Mouse (Mus musculus): ENCODE results near the gene Trnau1ap. TPM values are rescaled to one million over a fixed set of nuclear protein-coding genes. Genes with fewer than 3 reads are reported as not detected.

Trnau1ap gene
- 75.8 and 77.0 TPM in 2 replicates for polyA plus RNA-seq (2015; fragmentation: Nextera tagmentation; extraction: Ambion mirVana)

- Histone ChIP-seq H3K4me1 (ENCODE audit: insufficient read depth, low read length) (peaks cover 14% of the 10 kb centered on the region), H3K27me3 (ENCODE audit: insufficient read depth, low read length) (no peaks in the 10 kb centered on the region), H3K27ac (ENCODE audit: low read length) (peak within 1 kb of the TSS; percentile 93), H3K4me2 (replicated peaks; ENCODE audit: low read depth, low read length) (peak within 1 kb of the TSS; percentile 80), H3K9me3 (ENCODE audit: low read length) (no peaks in the 10 kb centered on the region), H3K4me3 (ENCODE audit: low read length) (peak within 1 kb of the TSS; percentile 80), H3K9ac (replicated peaks; ENCODE audit: low read length) (peak within 1 kb of the TSS; percentile 93), H3K36me3 (ENCODE audit: insufficient read depth, low read length) (peaks cover 38% of the 10 kb centered on the region)
- peak; percentile 97 for ATAC-seq (ENCODE audit: low FRiP score, low TSS enrichment)
- under 1% methylated on average over 52 of the region's 52 CpGs for WGBS
Measured at GRCm38 (mm10) chr4:132329115-132329834, at the start of gene Trnau1ap. TSS of gene Trnau1ap (minus strand) at chr4:132329538.

- ATAC-seq (ENCODE audit: low FRiP score, low TSS enrichment), result no peak
- Histone ChIP-seq H3K4me3 (ENCODE audit: low read length) (no peak overlapping the region), H3K27ac (ENCODE audit: low read length) (no peak overlapping the region), H3K9me3 (ENCODE audit: low read length) (no peaks in the 10 kb centered on the region), H3K36me3 (ENCODE audit: insufficient read depth, low read length) (peaks cover 51% of the 10 kb centered on the region), H3K9ac (replicated peaks; ENCODE audit: low read length) (no peak overlapping the region), H3K27me3 (ENCODE audit: insufficient read depth, low read length) (no peaks in the 10 kb centered on the region), H3K4me2 (replicated peaks; ENCODE audit: low read depth, low read length) (no peak overlapping the region), H3K4me1 (ENCODE audit: insufficient read depth, low read length) (no peaks in the 10 kb centered on the region)
- WGBS, result 95% methylated on average over 1 of the region's 1 CpGs
Measured at GRCm38 (mm10) chr4:132373820-132374219, 44.5 kb upstream of the Trnau1ap start.

GRCm38 (mm10) chr4:132369953-132370750 lies 40.8 kb upstream of the Trnau1ap start:
- no peaks in the 10 kb centered on the region for H3K9me3 ChIP-seq (ENCODE audit: low read length)
- H3K27ac ChIP-seq (ENCODE audit: low read length), result no peak overlapping the region
- peaks cover 53% of the 10 kb centered on the region for H3K36me3 ChIP-seq (ENCODE audit: insufficient read depth, low read length)
- H3K4me2 ChIP-seq (replicated peaks; ENCODE audit: low read depth, low read length), result no peak overlapping the region
- H3K4me3 ChIP-seq (ENCODE audit: low read length), result no peak overlapping the region
- ATAC-seq (ENCODE audit: low FRiP score, low TSS enrichment), result no peak
- H3K27me3 ChIP-seq (ENCODE audit: insufficient read depth, low read length), result no peaks in the 10 kb centered on the region
- peaks cover 3% of the 10 kb centered on the region; the same call in 1 of the 2 replicates for H3K4me1 ChIP-seq (ENCODE audit: insufficient read depth, low read length)
- WGBS, result 73% methylated on average over 8 of the region's 8 CpGs
- no peak overlapping the region for H3K9ac ChIP-seq (replicated peaks; ENCODE audit: low read length)

- Histone ChIP-seq H3K27me3 (ENCODE audit: insufficient read depth, low read length) (no peaks in the 10 kb centered on the region), H3K9ac (replicated peaks; ENCODE audit: low read length) (no peak overlapping the region), H3K4me1 (ENCODE audit: insufficient read depth, low read length) (peaks cover 3% of the 10 kb centered on the region; the same call in 1 of the 2 replicates), H3K27ac (ENCODE audit: low read length) (0 out of 2 replicates have a peak overlapping the region, but pooled peaks have one; percentile 54), H3K36me3 (ENCODE audit: insufficient read depth, low read length) (peaks cover 64% of the 10 kb centered on the region), H3K4me3 (ENCODE audit: low read length) (no peak overlapping the region), H3K9me3 (ENCODE audit: low read length) (no peaks in the 10 kb centered on the region), H3K4me2 (replicated peaks; ENCODE audit: low read depth, low read length) (no peak overlapping the region)
- 60% methylated on average over 18 of the region's 18 CpGs for WGBS
- no peak; the same call in 1 of the 2 replicates for ATAC-seq (ENCODE audit: low FRiP score, low TSS enrichment)
Measured at GRCm38 (mm10) chr4:132367480-132368201, 38.3 kb upstream of the Trnau1ap start.

GRCm38 (mm10) chr4:132365450-132366060 lies 36.2 kb upstream of the Trnau1ap start:
- WGBS, result 60% methylated on average over 13 of the region's 13 CpGs
- no peak for ATAC-seq (ENCODE audit: low FRiP score, low TSS enrichment)

GRCm38 (mm10) chr4:132363487-132363886 lies 34.1 kb upstream of the Trnau1ap start:
- H3K9me3 ChIP-seq (ENCODE audit: low read length), result no peaks in the 10 kb centered on the region
- H3K27ac ChIP-seq (ENCODE audit: low read length), result no peak overlapping the region
- no peak overlapping the region for H3K4me3 ChIP-seq (ENCODE audit: low read length)
- no peak overlapping the region for H3K9ac ChIP-seq (replicated peaks; ENCODE audit: low read length)
- H3K27me3 ChIP-seq (ENCODE audit: insufficient read depth, low read length), result no peaks in the 10 kb centered on the region
- H3K4me2 ChIP-seq (replicated peaks; ENCODE audit: low read depth, low read length), result no peak overlapping the region
- peaks cover 60% of the 10 kb centered on the region for H3K36me3 ChIP-seq (ENCODE audit: insufficient read depth, low read length)
- H3K4me1 ChIP-seq (ENCODE audit: insufficient read depth, low read length), result peaks cover 3% of the 10 kb centered on the region; the same call in 1 of the 2 replicates
- whole genome bisulfite sequencing, result 96% methylated on average over 11 of the region's 11 CpGs
- no peak for ATAC-seq (ENCODE audit: low FRiP score, low TSS enrichment)

More at GRCm38 (mm10) chr4:132365450-132366060, 36.2 kb upstream of the Trnau1ap start:
- H3K4me2 ChIP-seq (replicated peaks; ENCODE audit: low read depth, low read length), result no peak overlapping the region
- H3K4me3 ChIP-seq (ENCODE audit: low read length), result no peak overlapping the region
- H3K27ac ChIP-seq (ENCODE audit: low read length), result no peak overlapping the region
- H3K9ac ChIP-seq (replicated peaks; ENCODE audit: low read length), result no peak overlapping the region
- H3K27me3 ChIP-seq (ENCODE audit: insufficient read depth, low read length), result no peaks in the 10 kb centered on the region
- H3K4me1 ChIP-seq (ENCODE audit: insufficient read depth, low read length), result peaks cover 3% of the 10 kb centered on the region; the same call in 1 of the 2 replicates
- no peaks in the 10 kb centered on the region for H3K9me3 ChIP-seq (ENCODE audit: low read length)
- peaks cover 61% of the 10 kb centered on the region for H3K36me3 ChIP-seq (ENCODE audit: insufficient read depth, low read length)

GRCm38 (mm10) chr4:132359510-132359909 lies 30.2 kb upstream of the Trnau1ap start:
- Histone ChIP-seq H3K27me3 (ENCODE audit: insufficient read depth, low read length) (no peaks in the 10 kb centered on the region), H3K4me1 (ENCODE audit: insufficient read depth, low read length) (no peaks in the 10 kb centered on the region), H3K27ac (ENCODE audit: low read length) (no peak overlapping the region), H3K9me3 (ENCODE audit: low read length) (no peaks in the 10 kb centered on the region), H3K4me3 (ENCODE audit: low read length) (no peak overlapping the region), H3K36me3 (ENCODE audit: insufficient read depth, low read length) (peaks cover 44% of the 10 kb centered on the region), H3K9ac (replicated peaks; ENCODE audit: low read length) (no peak overlapping the region), H3K4me2 (replicated peaks; ENCODE audit: low read depth, low read length) (no peak overlapping the region)
- no peak for ATAC-seq (ENCODE audit: low FRiP score, low TSS enrichment)
- 85% methylated on average over 4 of the region's 4 CpGs for WGBS

GRCm38 (mm10) chr4:132356170-132356569 lies 26.8 kb upstream of the Trnau1ap start:
- H3K9ac ChIP-seq (replicated peaks; ENCODE audit: low read length), result no peak overlapping the region
- 40% methylated on average over 12 of the region's 12 CpGs for WGBS
- peaks cover 9% of the 10 kb centered on the region for H3K4me1 ChIP-seq (ENCODE audit: insufficient read depth, low read length)
- H3K36me3 ChIP-seq (ENCODE audit: insufficient read depth, low read length), result peaks cover 35% of the 10 kb centered on the region
- no peak for ATAC-seq (ENCODE audit: low FRiP score, low TSS enrichment)
- H3K4me2 ChIP-seq (replicated peaks; ENCODE audit: low read depth, low read length), result no peak overlapping the region
- H3K27me3 ChIP-seq (ENCODE audit: insufficient read depth, low read length), result no peaks in the 10 kb centered on the region
- H3K27ac ChIP-seq (ENCODE audit: low read length), result no peak overlapping the region
- no peak overlapping the region for H3K4me3 ChIP-seq (ENCODE audit: low read length)
- H3K9me3 ChIP-seq (ENCODE audit: low read length), result no peaks in the 10 kb centered on the region

- no peaks in the 10 kb centered on the region for H3K9me3 ChIP-seq (ENCODE audit: low read length)
- no peak for ATAC-seq (ENCODE audit: low FRiP score, low TSS enrichment)
- H3K36me3 ChIP-seq (ENCODE audit: insufficient read depth, low read length), result peaks cover 37% of the 10 kb centered on the region
- no peak overlapping the region for H3K27ac ChIP-seq (ENCODE audit: low read length)
- no peak overlapping the region for H3K4me3 ChIP-seq (ENCODE audit: low read length)
- no peaks in the 10 kb centered on the region for H3K27me3 ChIP-seq (ENCODE audit: insufficient read depth, low read length)
- H3K4me2 ChIP-seq (replicated peaks; ENCODE audit: low read depth, low read length), result no peak overlapping the region
- H3K9ac ChIP-seq (replicated peaks; ENCODE audit: low read length), result no peak overlapping the region
- WGBS, result 82% methylated on average over 3 of the region's 3 CpGs
- peaks cover 13% of the 10 kb centered on the region for H3K4me1 ChIP-seq (ENCODE audit: insufficient read depth, low read length)
Measured at GRCm38 (mm10) chr4:132355403-132355802, 26.1 kb upstream of the Trnau1ap start.

All from kidney, embryonic 16.5 days (tissue).